Mouse (Mus musculus) limb, embryonic 15.5 days (tissue): Measurements from ENCODE around the gene Psmd7. TPM values are rescaled to one million over a fixed set of nuclear protein-coding genes. Genes with fewer than 3 reads are reported as not detected.
A peak's percentile ranks its signal among the peaks of the same experiment; 100 is the strongest.

ENCODE experiments used
- ATAC-seq: fragments of 200-750 bp; cut with Nextera tagmentation; 2 replicates; pipeline ENCODE4 v1.8.0; 2017; ENCODE audit warnings: low read depth, moderate TSS enrichment; ENCODE audit not compliant: insufficient number of reproducible peaks, low FRiP score, low TSS enrichment
- H3K27ac ChIP-seq: fragments of 300-500 bp; sonication (generic); 2 replicates; pipeline ENCODE4 v1.5.1; 2015; ENCODE audit warnings: moderate library complexity, mild to moderate bottlenecking, inconsistent platforms
- H3K27me3 ChIP-seq: fragments of 300-500 bp; sonication (generic); 2 replicates; pipeline ENCODE4 v1.6.1; 2015; ENCODE audit warnings: inconsistent platforms
- H3K36me3 ChIP-seq: fragments of 300-500 bp; sonication (generic); 2 replicates; pipeline ENCODE4 v1.6.1; 2015; ENCODE audit warnings: inconsistent platforms
- H3K4me1 ChIP-seq: fragments of 300-500 bp; sonication (generic); 2 replicates; pipeline ENCODE4 v1.6.1; 2015; ENCODE audit warnings: inconsistent platforms
- H3K4me2 ChIP-seq: fragments of 300-500 bp; sonication (generic); 2 replicates; pipeline ENCODE4 v1.6.1; 2015; ENCODE audit warnings: mild to moderate bottlenecking, inconsistent platforms
- H3K4me3 ChIP-seq: fragments of 300-500 bp; sonication (generic); 2 replicates; pipeline ENCODE4 v1.5.1; 2015; ENCODE audit warnings: mild to moderate bottlenecking, inconsistent platforms
- H3K9ac ChIP-seq: fragments of 300-500 bp; sonication (generic); 2 replicates; pipeline ENCODE4 v1.6.1; 2015; ENCODE audit warnings: inconsistent platforms
- H3K9me3 ChIP-seq: fragments of 300-500 bp; sonication (generic); 2 replicates; pipeline ENCODE4 v1.6.1; 2016; ENCODE audit warnings: inconsistent platforms
- WGBS: fragments of 180-500 bp; shearing (Covaris S2); methylation state at CpG from one replicate; pipeline ENCODE4 v1.1.7; 2015; 5-methylcytosine and 5-hydroxymethylcytosine counted together
- polyA plus RNA-seq: library from polyadenylated mRNA; unstranded; fragments of >200 nt; fragmentation: Nextera tagmentation; extraction: Ambion mirVana; gene quantifications from 2 replicates; pipeline ENCODE4 v1.2.1, GENCODE M21; 2015

Psmd7 gene
- polyA plus RNA-seq, 1 experiment from 2014 or later, result 273 TPM

- no peaks in the 10 kb centered on the region for H3K27me3 ChIP-seq
- H3K4me3 ChIP-seq, result no peak overlapping the region
- H3K27ac ChIP-seq, result peak overlapping the region; percentile 57
- WGBS, result 11% methylated on average over 10 of the region's 10 CpGs
- H3K4me1 ChIP-seq, result peaks cover 4% of the 10 kb centered on the region; the same call in 1 of the 2 replicates
- H3K9me3 ChIP-seq, result no peaks in the 10 kb centered on the region
- ATAC-seq, result no peak
- no peak overlapping the region for H3K9ac ChIP-seq
- H3K4me2 ChIP-seq, result 0 out of 2 replicates have a peak overlapping the region, but pooled peaks have one; percentile 31
- peaks cover 37% of the 10 kb centered on the region for H3K36me3 ChIP-seq
These were observed 11.6 kb downstream of the Psmd7 start for GRCm38 (mm10) chr8:107576702-107577101.

GRCm38 (mm10) chr8:107574771-107575170 lies 13.5 kb downstream of the Psmd7 start:
- no peak for ATAC-seq
- Histone ChIP-seq H3K4me3 (no peak overlapping the region), H3K36me3 (peaks cover 18% of the 10 kb centered on the region), H3K27ac (no peak overlapping the region), H3K9me3 (no peaks in the 10 kb centered on the region), H3K4me1 (peaks cover 8% of the 10 kb centered on the region; the same call in 1 of the 2 replicates), H3K9ac (no peak overlapping the region), H3K4me2 (no peak overlapping the region), H3K27me3 (no peaks in the 10 kb centered on the region)
- 86% methylated on average over 3 of the region's 3 CpGs for WGBS

GRCm38 (mm10) chr8:107572497-107572896 lies 15.8 kb downstream of the Psmd7 start:
- peaks cover 8% of the 10 kb centered on the region; the same call in 1 of the 2 replicates for H3K4me1 ChIP-seq
- no peaks in the 10 kb centered on the region for H3K36me3 ChIP-seq
- WGBS, result 36% methylated on average over 4 of the region's 4 CpGs
- H3K9ac ChIP-seq, result no peak overlapping the region
- H3K9me3 ChIP-seq, result no peaks in the 10 kb centered on the region
- no peak overlapping the region for H3K27ac ChIP-seq
- no peaks in the 10 kb centered on the region for H3K27me3 ChIP-seq
- ATAC-seq, result no peak
- H3K4me2 ChIP-seq, result no peak overlapping the region
- no peak overlapping the region for H3K4me3 ChIP-seq

GRCm38 (mm10) chr8:107571486-107572135 lies 16.7 kb downstream of the Psmd7 start:
- no peaks in the 10 kb centered on the region for H3K9me3 ChIP-seq
- H3K4me1 ChIP-seq, result 0 out of 2 replicates have a peak, but pooled peaks cover 7% of the 10 kb centered on the region
- no peaks in the 10 kb centered on the region for H3K36me3 ChIP-seq
- H3K9ac ChIP-seq, result no peak overlapping the region
- no peak overlapping the region for H3K4me2 ChIP-seq
- WGBS, result 65% methylated on average over 7 of the region's 7 CpGs
- no peak overlapping the region for H3K27ac ChIP-seq
- ATAC-seq, result no peak
- no peak overlapping the region for H3K4me3 ChIP-seq
- no peaks in the 10 kb centered on the region for H3K27me3 ChIP-seq

- Histone ChIP-seq H3K4me2 (no peak overlapping the region), H3K9me3 (no peaks in the 10 kb centered on the region), H3K27ac (no peak overlapping the region), H3K36me3 (no peaks in the 10 kb centered on the region), H3K4me3 (no peak overlapping the region), H3K27me3 (no peaks in the 10 kb centered on the region), H3K9ac (no peak overlapping the region), H3K4me1 (0 out of 2 replicates have a peak, but pooled peaks cover 3% of the 10 kb centered on the region)
- no peak for ATAC-seq
- WGBS, result 76% methylated on average over 2 of the region's 2 CpGs
These were observed 17.2 kb downstream of the Psmd7 start for GRCm38 (mm10) chr8:107571046-107571445.

- no peak for ATAC-seq
- H3K27me3 ChIP-seq, result no peaks in the 10 kb centered on the region
- H3K9ac ChIP-seq, result no peak overlapping the region
- no peak overlapping the region for H3K4me2 ChIP-seq
- peaks cover 13% of the 10 kb centered on the region for H3K4me1 ChIP-seq
- peaks cover 10% of the 10 kb centered on the region for H3K36me3 ChIP-seq
- H3K27ac ChIP-seq, result no peak overlapping the region
- no peak overlapping the region for H3K4me3 ChIP-seq
- H3K9me3 ChIP-seq, result no peaks in the 10 kb centered on the region
- WGBS, result 72% methylated on average over 9 of the region's 9 CpGs
These were observed 26.1 kb downstream of the Psmd7 start for GRCm38 (mm10) chr8:107562164-107562563.

GRCm38 (mm10) chr8:107560820-107561536 lies 27.3 kb downstream of the Psmd7 start:
- Histone ChIP-seq H3K9me3 (no peaks in the 10 kb centered on the region), H3K27ac (peak overlapping the region; percentile 69), H3K4me1 (peaks cover 19% of the 10 kb centered on the region), H3K27me3 (no peaks in the 10 kb centered on the region), H3K9ac (peak overlapping the region; percentile 17; the same call in 1 of the 2 replicates), H3K4me3 (0 out of 2 replicates have a peak overlapping the region, but pooled peaks have one; percentile 11), H3K4me2 (peak overlapping the region; percentile 22), H3K36me3 (peaks cover 22% of the 10 kb centered on the region)
- 25% methylated on average over 16 of the region's 16 CpGs for WGBS
- peak; percentile 56; the same call in 1 of the 2 replicates for ATAC-seq

GRCm38 (mm10) chr8:107556511-107556936 lies 31.7 kb downstream of the Psmd7 start:
- Histone ChIP-seq H3K9ac (no peak overlapping the region), H3K27ac (peak overlapping the region; percentile 28), H3K4me2 (no peak overlapping the region), H3K9me3 (no peaks in the 10 kb centered on the region), H3K36me3 (peaks cover 56% of the 10 kb centered on the region), H3K4me3 (no peak overlapping the region), H3K4me1 (peaks cover 17% of the 10 kb centered on the region), H3K27me3 (no peaks in the 10 kb centered on the region)
- no peak for ATAC-seq
- 41% methylated on average over 12 of the region's 12 CpGs for WGBS

GRCm38 (mm10) chr8:107555231-107555630 lies 33.0 kb downstream of the Psmd7 start:
- H3K9ac ChIP-seq, result 0 out of 2 replicates have a peak overlapping the region, but pooled peaks have one; percentile 17
- peak overlapping the region; percentile 4; the same call in 1 of the 2 replicates for H3K4me2 ChIP-seq
- H3K27ac ChIP-seq, result peak overlapping the region; percentile 34
- no peaks in the 10 kb centered on the region for H3K9me3 ChIP-seq
- 0 out of 2 replicates have a peak, but pooled peaks cover 8% of the 10 kb centered on the region for H3K4me1 ChIP-seq
- peaks cover 67% of the 10 kb centered on the region for H3K36me3 ChIP-seq
- no peaks in the 10 kb centered on the region for H3K27me3 ChIP-seq
- ATAC-seq, result no peak
- H3K4me3 ChIP-seq, result no peak overlapping the region
- WGBS, result 80% methylated on average over 10 of the region's 10 CpGs

- H3K27me3 ChIP-seq, result no peaks in the 10 kb centered on the region
- peak overlapping the region; percentile 94 for H3K27ac ChIP-seq
- whole genome bisulfite sequencing, result 67% methylated on average over 6 of the region's 6 CpGs
- no peak for ATAC-seq
- peak overlapping the region; percentile 23 for H3K4me2 ChIP-seq
- H3K9me3 ChIP-seq, result no peaks in the 10 kb centered on the region
- H3K4me1 ChIP-seq, result 0 out of 2 replicates have a peak, but pooled peaks cover 15% of the 10 kb centered on the region
- H3K9ac ChIP-seq, result peak overlapping the region; percentile 15; the same call in 1 of the 2 replicates
- H3K36me3 ChIP-seq, result peaks cover 80% of the 10 kb centered on the region
- peak overlapping the region; percentile 20 for H3K4me3 ChIP-seq
These were observed 36.0 kb downstream of the Psmd7 start for GRCm38 (mm10) chr8:107552234-107552633.

GRCm38 (mm10) chr8:107546817-107547216 lies 41.4 kb downstream of the Psmd7 start:
- H3K4me1 ChIP-seq, result peaks cover 27% of the 10 kb centered on the region
- peak overlapping the region; percentile 46 for H3K9ac ChIP-seq
- H3K36me3 ChIP-seq, result peaks cover 40% of the 10 kb centered on the region
- no peaks in the 10 kb centered on the region for H3K9me3 ChIP-seq
- H3K4me3 ChIP-seq, result peak overlapping the region; percentile 39
- 53% methylated on average over 8 of the region's 8 CpGs for WGBS
- peak overlapping the region; percentile 94 for H3K27ac ChIP-seq
- no peak for ATAC-seq
- no peaks in the 10 kb centered on the region for H3K27me3 ChIP-seq
- peak overlapping the region; percentile 36 for H3K4me2 ChIP-seq

GRCm38 (mm10) chr8:107546154-107546553 lies 42.1 kb downstream of the Psmd7 start:
- 73% methylated on average over 4 of the region's 4 CpGs for WGBS
- Histone ChIP-seq H3K36me3 (peaks cover 38% of the 10 kb centered on the region), H3K4me3 (peak overlapping the region; percentile 39), H3K9me3 (no peaks in the 10 kb centered on the region), H3K4me1 (peaks cover 29% of the 10 kb centered on the region), H3K27ac (peak overlapping the region; percentile 94), H3K9ac (peak overlapping the region; percentile 46), H3K27me3 (no peaks in the 10 kb centered on the region), H3K4me2 (peak overlapping the region; percentile 36)
- ATAC-seq, result no peak
